Mouse (Mus musculus): ENCODE measurements around the gene Caprin2.

- no peak for TF ChIP-seq CTCF (IDR thresholded peaks at IDR 0.05; ENCODE audit: borderline replicate concordance, control insufficient read depth, extremely low read depth, insufficient read depth, low read length, poor library complexity)
- TF ChIP-seq POLR2A (IDR thresholded peaks at IDR 0.05; ENCODE audit: control insufficient read depth, extremely low read depth, insufficient read depth, low read length, poor library complexity): no peak
Measured at GRCm38 (mm10) chr6:148942406-148942805, 46.4 kb upstream of the Caprin2 start.

Data from thymus, adult 2 months (tissue).